Mouse (Mus musculus) embryonic facial prominence, embryonic 13.5 days (tissue): ENCODE measurements around the gene Gm19684. TPM values are rescaled to one million over a fixed set of nuclear protein-coding genes. Genes with fewer than 3 reads are reported as not detected.
A peak's percentile ranks its signal among the peaks of the same experiment; 100 is the strongest.
"Not testable (repeated sequence)": the region's sequence is repeated elsewhere in the genome, so short reads cannot be mapped to it uniquely, and the experiment has no call there.

Source experiments
- ATAC-seq: fragments of 200-750 bp; cut with Nextera tagmentation; 2 replicates; pipeline ENCODE4 v1.8.0; 2017; ENCODE audit warnings: low read depth; ENCODE audit not compliant: insufficient number of reproducible peaks, insufficient read depth, low FRiP score, low TSS enrichment
- H3K27ac ChIP-seq: fragments of 300-500 bp; sonication (generic); 2 replicates; pipeline ENCODE4 v1.5.1; 2015; ENCODE audit warnings: moderate library complexity, mild to moderate bottlenecking, inconsistent platforms
- H3K27me3 ChIP-seq: fragments of 300-500 bp; sonication (generic); 2 replicates; pipeline ENCODE4 v1.6.1; 2015; ENCODE audit warnings: mild to moderate bottlenecking, inconsistent platforms
- H3K36me3 ChIP-seq: fragments of 300-500 bp; sonication (generic); 2 replicates; pipeline ENCODE4 v1.6.1; 2015; ENCODE audit warnings: mild to moderate bottlenecking, inconsistent platforms
- H3K4me1 ChIP-seq: fragments of 300-500 bp; sonication (generic); 2 replicates; pipeline ENCODE4 v1.6.1; 2015; ENCODE audit warnings: inconsistent platforms
- H3K4me2 ChIP-seq: fragments of 300-500 bp; sonication (generic); 2 replicates; pipeline ENCODE4 v1.6.1; 2015; ENCODE audit warnings: moderate library complexity, mild to moderate bottlenecking, inconsistent platforms
- H3K4me3 ChIP-seq: fragments of 300-500 bp; sonication (generic); 2 replicates; pipeline ENCODE4 v1.5.1; 2015; ENCODE audit warnings: mild to moderate bottlenecking, inconsistent platforms
- H3K9ac ChIP-seq: fragments of 300-500 bp; sonication (generic); 2 replicates; pipeline ENCODE4 v1.6.1; 2015; ENCODE audit warnings: mild to moderate bottlenecking, inconsistent platforms
- H3K9me3 ChIP-seq: fragments of 300-500 bp; sonication (generic); 2 replicates; pipeline ENCODE4 v1.6.1; 2016; ENCODE audit warnings: inconsistent platforms
- WGBS: fragments of 180-500 bp; shearing (Covaris S2); methylation state at CpG from one replicate; pipeline ENCODE4 v1.1.7; 2015; ENCODE audit warnings: mixed read lengths; 5-methylcytosine and 5-hydroxymethylcytosine counted together
- polyA plus RNA-seq: library from polyadenylated mRNA; unstranded; fragments of >200 nt; fragmentation: Nextera tagmentation; extraction: Ambion mirVana; gene quantifications from 2 replicates; pipeline ENCODE4 v1.2.1, GENCODE M21; 2015

Gm19684 gene
- polyA plus RNA-seq, 1 experiment from 2014 or later = not detected

- H3K4me1 ChIP-seq, H3K4me3 ChIP-seq, H3K9ac ChIP-seq, H3K36me3 ChIP-seq, ATAC-seq, H3K4me2 ChIP-seq, H3K27ac ChIP-seq, H3K9me3 ChIP-seq: not testable (repeated sequence)
- H3K27me3 ChIP-seq = peaks cover 49% of the 10 kb centered on the region
These were observed 14.1 kb downstream of the Gm19684 start for GRCm38 (mm10) chr17:36135421-36136231.

GRCm38 (mm10) chr17:36136299-36136848 lies 14.9 kb downstream of the Gm19684 start:
- not testable (repeated sequence) for ATAC-seq, H3K27ac ChIP-seq, H3K4me2 ChIP-seq, H3K9ac ChIP-seq, H3K4me1 ChIP-seq, H3K4me3 ChIP-seq, H3K36me3 ChIP-seq, H3K9me3 ChIP-seq
- H3K27me3 ChIP-seq = peaks cover 46% of the 10 kb centered on the region
- 68% methylated on average over 1 of the region's 1 CpGs for WGBS

GRCm38 (mm10) chr17:36145111-36145860 lies 23.8 kb downstream of the Gm19684 start:
- H3K4me2 ChIP-seq = peak overlapping the region; percentile 60
- 2% methylated on average over 78 of the region's 78 CpGs for WGBS
- H3K27me3 ChIP-seq = peaks cover 74% of the 10 kb centered on the region
- peaks cover 10% of the 10 kb centered on the region for H3K4me1 ChIP-seq
- H3K36me3 ChIP-seq = no peaks in the 10 kb centered on the region
- no peaks in the 10 kb centered on the region for H3K9me3 ChIP-seq
- peak overlapping the region; percentile 37 for H3K4me3 ChIP-seq
- 0 out of 2 replicates have a peak overlapping the region, but pooled peaks have one; percentile 27 for H3K9ac ChIP-seq
- ATAC-seq = no peak
- no peak overlapping the region for H3K27ac ChIP-seq

- not testable (repeated sequence) for ATAC-seq, H3K36me3 ChIP-seq, H3K9me3 ChIP-seq, H3K4me1 ChIP-seq, H3K27ac ChIP-seq
- Histone ChIP-seq H3K4me3 (peak overlapping the region; percentile 37), H3K4me2 (peak overlapping the region; percentile 60), H3K9ac (0 out of 2 replicates have a peak overlapping the region, but pooled peaks have one; percentile 27), H3K27me3 (peaks cover 74% of the 10 kb centered on the region)
- WGBS = 2% methylated on average over 13 of the region's 13 CpGs
These were observed 24.3 kb downstream of the Gm19684 start for GRCm38 (mm10) chr17:36145861-36146156.

GRCm38 (mm10) chr17:36146937-36147336 lies 25.5 kb downstream of the Gm19684 start:
- H3K9me3 ChIP-seq, H3K9ac ChIP-seq, H3K4me1 ChIP-seq, H3K36me3 ChIP-seq, H3K4me3 ChIP-seq, ATAC-seq, H3K4me2 ChIP-seq, H3K27ac ChIP-seq: not testable (repeated sequence)
- 75% methylated on average over 1 of the region's 1 CpGs for WGBS
- H3K27me3 ChIP-seq = peaks cover 69% of the 10 kb centered on the region

- H3K4me1 ChIP-seq, H3K9ac ChIP-seq, H3K4me3 ChIP-seq, H3K36me3 ChIP-seq, H3K4me2 ChIP-seq, ATAC-seq, H3K9me3 ChIP-seq, H3K27ac ChIP-seq: not testable (repeated sequence)
- 67% methylated on average over 5 of the region's 5 CpGs for whole genome bisulfite sequencing
- peaks cover 70% of the 10 kb centered on the region for H3K27me3 ChIP-seq
These were observed 27.0 kb downstream of the Gm19684 start for GRCm38 (mm10) chr17:36148468-36148867.

- not testable (repeated sequence) for ATAC-seq, H3K9ac ChIP-seq, H3K9me3 ChIP-seq, H3K4me3 ChIP-seq, H3K27ac ChIP-seq, H3K36me3 ChIP-seq, H3K4me1 ChIP-seq, H3K4me2 ChIP-seq
- peaks cover 73% of the 10 kb centered on the region for H3K27me3 ChIP-seq
- WGBS = 41% methylated on average over 4 of the region's 4 CpGs
These were observed 29.7 kb downstream of the Gm19684 start for GRCm38 (mm10) chr17:36151200-36151599.

- no peak overlapping the region for H3K27ac ChIP-seq
- no peak overlapping the region for H3K9ac ChIP-seq
- no peaks in the 10 kb centered on the region for H3K36me3 ChIP-seq
- H3K9me3 ChIP-seq = no peaks in the 10 kb centered on the region
- no peak for ATAC-seq
- no peak overlapping the region for H3K4me3 ChIP-seq
- H3K4me2 ChIP-seq = no peak overlapping the region
- peaks cover 78% of the 10 kb centered on the region for H3K27me3 ChIP-seq
- WGBS = 9% methylated on average over 3 of the region's 3 CpGs
- H3K4me1 ChIP-seq = 0 out of 2 replicates have a peak, but pooled peaks cover 5% of the 10 kb centered on the region
These were observed 33.0 kb downstream of the Gm19684 start for GRCm38 (mm10) chr17:36154271-36155149.

GRCm38 (mm10) chr17:36157782-36158181 lies 36.3 kb downstream of the Gm19684 start:
- Histone ChIP-seq H3K4me1 (peaks cover 11% of the 10 kb centered on the region; the same call in 1 of the 2 replicates), H3K9ac (peak overlapping the region; percentile 54), H3K4me2 (peak overlapping the region; percentile 64), H3K4me3 (peak overlapping the region; percentile 41), H3K27me3 (peaks cover 93% of the 10 kb centered on the region)
- not testable (repeated sequence) for H3K36me3 ChIP-seq, H3K27ac ChIP-seq, H3K9me3 ChIP-seq, ATAC-seq
- WGBS = under 1% methylated on average over 36 of the region's 36 CpGs

- not testable (repeated sequence) for H3K9ac ChIP-seq, H3K36me3 ChIP-seq, H3K27ac ChIP-seq, ATAC-seq, H3K9me3 ChIP-seq
- Histone ChIP-seq H3K4me1 (peaks cover 11% of the 10 kb centered on the region; the same call in 1 of the 2 replicates), H3K4me2 (peak overlapping the region; percentile 64), H3K27me3 (peaks cover 93% of the 10 kb centered on the region), H3K4me3 (peak overlapping the region; percentile 41)
- 8% methylated on average over 11 of the region's 11 CpGs for WGBS
These were observed 36.8 kb downstream of the Gm19684 start for GRCm38 (mm10) chr17:36158264-36158663.
